Mouse (Mus musculus) limb, embryonic 14.5 days (tissue): ENCODE results near the gene Atg16l2. TPM values are rescaled to one million over a fixed set of nuclear protein-coding genes. Genes with fewer than 3 reads are reported as not detected.

Experiments
- ATAC-seq: fragments of 200-750 bp; cut with Nextera tagmentation; 2 replicates; pipeline ENCODE4 v1.8.0; 2017; ENCODE audit warnings: low read depth, moderate number of reproducible peaks, moderate TSS enrichment; ENCODE audit not compliant: low FRiP score
- DNase-seq: peaks from one replicate; pipeline ENCODE4 v3.0.0-alpha.2; 2015; ENCODE audit warnings: low spot score
- H3K27ac ChIP-seq: fragments of 300-500 bp; sonication (generic); replicated peaks from 2 replicates; pipeline ENCODE4 v1.5.1; 2014; ENCODE audit warnings: low read depth, mild to moderate bottlenecking, low read length, moderate library complexity, mixed read lengths
- H3K27me3 ChIP-seq: fragments of 300-500 bp; sonication (generic); 2 replicates; pipeline ENCODE4 v1.6.1; 2014; ENCODE audit warnings: low read length, mixed read lengths; ENCODE audit not compliant: control insufficient read depth, insufficient read depth
- H3K36me3 ChIP-seq: fragments of 300-500 bp; sonication (generic); 2 replicates; pipeline ENCODE4 v1.6.1; 2014; ENCODE audit warnings: mild to moderate bottlenecking, low read length, moderate library complexity, mixed read lengths; ENCODE audit not compliant: control insufficient read depth, insufficient read depth
- H3K4me1 ChIP-seq: fragments of 300-500 bp; sonication (generic); 2 replicates; pipeline ENCODE4 v1.6.1; 2014; ENCODE audit warnings: antibody characterized with exemption, low read length, mixed read lengths; ENCODE audit not compliant: control insufficient read depth, insufficient read depth
- H3K4me2 ChIP-seq: fragments of 300-500 bp; sonication (generic); replicated peaks from 2 replicates; pipeline ENCODE4 v1.6.1; 2014; ENCODE audit warnings: low read depth, mild to moderate bottlenecking, low read length, moderate library complexity; ENCODE audit not compliant: severe bottlenecking
- H3K4me3 ChIP-seq: fragments of 300-500 bp; sonication (generic); replicated peaks from 2 replicates; pipeline ENCODE4 v1.5.1; 2014; ENCODE audit warnings: low read length
- H3K9ac ChIP-seq: fragments of 300-500 bp; sonication (generic); 2 replicates; pipeline ENCODE4 v1.6.1; 2014; ENCODE audit warnings: mild to moderate bottlenecking, low read depth, low read length, moderate library complexity; ENCODE audit not compliant: severe bottlenecking
- H3K9me3 ChIP-seq: fragments of 300-500 bp; sonication (generic); 2 replicates; pipeline ENCODE4 v1.6.1; 2016; ENCODE audit warnings: low read length; ENCODE audit not compliant: control insufficient read depth
- POLR2A ChIP-seq: fragments of 200-500 bp; IDR thresholded peaks from 2 replicates; pipeline ENCODE4 v1.8.0; 2012; ENCODE audit warnings: inconsistent platforms, mild to moderate bottlenecking, moderate library complexity, borderline replicate concordance; ENCODE audit not compliant: insufficient read depth, insufficient read length; ENCODE audit errors: extremely low read depth
- WGBS: fragments of 180-500 bp; shearing (Covaris S2); extraction: QIAGEN DNeasy Blood & Tissue Kit; methylation state at CpG from one replicate; pipeline ENCODE4 v1.1.7; 2014; 5-methylcytosine and 5-hydroxymethylcytosine counted together
- polyA plus RNA-seq, 2 experiments: library from polyadenylated mRNA; depleted of rRNA in 1 of 2; stranded (reverse) in 1 of 2; unstranded in 1 of 2; fragments of >200 nt; fragmentation: Nextera tagmentation in 1 of 2; extraction: Ambion mirVana in 1 of 2; gene quantifications; 2 replicates each; pipeline versions ENCODE4 v1.2.1 to v1.2.3; 2012 to 2014

The Atg16l2 gene
- polyA plus RNA-seq, 2 experiments: 14.5 to 31.1 TPM

DNA sequence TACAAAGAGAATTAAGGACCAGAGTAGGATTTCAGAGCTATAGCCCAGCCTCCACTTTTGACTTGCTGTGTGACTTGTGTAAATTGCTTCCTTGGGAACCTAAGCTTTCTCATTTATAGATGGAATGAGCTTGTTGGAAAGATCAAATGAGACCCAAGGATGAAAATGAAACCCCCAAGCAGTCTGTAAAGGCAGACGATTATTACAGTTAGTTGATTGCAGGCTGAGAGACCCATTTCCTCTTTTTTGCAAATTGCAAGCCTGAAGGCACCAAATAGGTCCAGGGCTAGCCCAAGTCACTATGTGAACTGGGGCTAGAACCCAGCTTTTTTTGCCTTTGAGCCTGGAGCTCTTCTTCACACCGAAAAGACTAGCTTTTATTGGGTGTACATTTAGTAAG is 9.0 kb upstream of the Atg16l2 start:
- Histone ChIP-seq H3K36me3 (no peaks in the 10 kb centered on the region), H3K4me3 (peak overlapping the region; percentile 52), H3K4me2 (peak overlapping the region; percentile 54), H3K9me3 (no peaks in the 10 kb centered on the region), H3K4me1 (peaks cover 4% of the 10 kb centered on the region; the same call in 1 of the 2 replicates), H3K9ac (peak overlapping the region; percentile 64; the same call in 1 of the 2 replicates), H3K27ac (no peak overlapping the region), H3K27me3 (no peaks in the 10 kb centered on the region)
- no peak for DNase-seq
- no peak for ATAC-seq
- 25% methylated on average over 2 of the region's 2 CpGs for WGBS
- TF ChIP-seq POLR2A: no peak

DNA sequence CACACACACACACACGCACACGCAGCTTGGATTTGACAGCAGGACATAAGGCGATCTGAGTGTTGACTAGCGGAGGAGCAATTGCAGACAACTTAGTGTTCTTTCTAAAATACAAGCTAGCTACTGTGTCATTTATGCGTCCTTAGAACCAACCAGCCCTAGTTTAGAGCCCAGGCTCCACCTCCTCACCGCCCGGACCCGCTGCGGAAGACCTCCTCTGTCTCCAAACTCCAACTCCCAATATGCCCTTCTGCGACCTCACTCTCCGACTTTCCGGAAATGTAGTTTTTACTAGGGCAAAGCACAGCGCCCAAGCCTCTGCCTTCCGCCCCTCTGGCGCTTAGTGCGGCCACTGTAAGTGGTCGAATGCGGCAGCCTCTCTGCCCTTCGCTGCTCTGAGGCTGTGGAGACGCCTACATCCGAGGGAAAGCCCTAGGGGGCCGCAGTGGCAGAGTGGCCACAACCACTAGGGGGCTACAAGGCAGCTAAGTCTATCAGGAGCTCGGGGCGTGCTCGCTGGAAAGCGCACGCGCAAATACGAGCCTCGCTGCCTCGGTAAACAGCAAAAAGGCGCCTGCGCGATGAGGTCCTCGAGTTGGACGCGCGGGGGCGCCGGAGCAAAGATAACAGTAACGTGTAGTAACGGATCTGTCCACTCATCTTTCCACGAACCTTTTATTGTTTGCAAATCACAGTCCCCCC is 8.4 kb upstream of the Atg16l2 start:
- Histone ChIP-seq H3K27ac (peak overlapping the region; percentile 84), H3K36me3 (no peaks in the 10 kb centered on the region), H3K27me3 (no peaks in the 10 kb centered on the region), H3K4me1 (peaks cover 4% of the 10 kb centered on the region; the same call in 1 of the 2 replicates), H3K9ac (peak overlapping the region; percentile 64), H3K4me3 (peak overlapping the region; percentile 52), H3K9me3 (no peaks in the 10 kb centered on the region), H3K4me2 (peak overlapping the region; percentile 54)
- TF ChIP-seq POLR2A: 0 out of 2 replicates have a peak, but pooled peaks have one; percentile 31
- ATAC-seq: peak; percentile 96
- 1% methylated on average over 43 of the region's 43 CpGs for WGBS
- peak; percentile 99 for DNase-seq

DNA sequence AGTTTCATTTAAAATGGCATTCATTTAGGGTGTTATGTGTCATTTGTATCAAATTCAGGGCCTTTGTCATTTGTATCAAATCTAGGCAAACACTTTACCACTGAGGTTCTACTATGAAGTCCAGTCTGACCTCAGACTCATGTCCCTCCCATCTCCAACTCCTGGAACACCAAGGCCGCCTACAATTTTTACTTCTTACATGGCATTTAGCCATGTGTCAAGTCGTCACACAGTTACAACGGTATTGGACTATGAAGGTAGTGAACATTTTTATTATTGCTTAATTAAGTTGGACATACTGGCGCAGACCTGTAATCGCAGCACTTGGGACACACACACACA is 7.9 kb upstream of the Atg16l2 start:
- ATAC-seq (no peak; the same call in 1 of the 2 replicates), DNase-seq (no peak)
- peak overlapping the region; percentile 52 for H3K4me3 ChIP-seq
- 24% methylated on average over 5 of the region's 5 CpGs for whole genome bisulfite sequencing
- peaks cover 4% of the 10 kb centered on the region; the same call in 1 of the 2 replicates for H3K4me1 ChIP-seq
- H3K27ac ChIP-seq: peak overlapping the region; percentile 84; the same call in 1 of the 2 replicates
- TF ChIP-seq POLR2A: no peak
- no peaks in the 10 kb centered on the region for H3K36me3 ChIP-seq
- peak overlapping the region; percentile 54 for H3K4me2 ChIP-seq
- H3K9ac ChIP-seq: peak overlapping the region; percentile 64; the same call in 1 of the 2 replicates
- H3K9me3 ChIP-seq: no peaks in the 10 kb centered on the region
- no peaks in the 10 kb centered on the region for H3K27me3 ChIP-seq

DNA sequence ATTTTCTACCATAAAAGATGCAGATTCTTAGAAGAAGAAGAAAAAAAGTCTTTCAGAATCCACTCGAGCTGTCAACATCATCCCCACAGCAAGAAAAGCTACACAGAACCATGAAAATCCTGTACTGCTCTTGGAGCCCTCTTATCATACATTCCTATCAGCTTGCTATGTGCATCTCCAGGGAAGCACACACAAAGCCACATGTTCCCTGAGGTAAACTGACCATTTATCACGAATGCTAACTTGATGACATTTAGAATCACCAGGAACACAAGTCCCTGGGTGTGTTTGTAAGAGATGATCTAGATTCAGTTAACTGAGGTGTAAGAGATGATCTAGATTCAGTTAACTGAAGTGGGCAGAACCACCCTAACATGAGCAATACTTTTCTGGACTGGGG is 4.8 kb upstream of the Atg16l2 start:
- Histone ChIP-seq H3K9me3 (no peaks in the 10 kb centered on the region), H3K27ac (no peak overlapping the region), H3K36me3 (no peaks in the 10 kb centered on the region), H3K9ac (no peak overlapping the region), H3K4me2 (no peak overlapping the region), H3K4me1 (peaks cover 8% of the 10 kb centered on the region), H3K27me3 (no peaks in the 10 kb centered on the region), H3K4me3 (no peak overlapping the region)
- TF ChIP-seq POLR2A: no peak
- WGBS: 40% methylated on average over 2 of the region's 2 CpGs
- DNase-seq (no peak), ATAC-seq (no peak)

GRCm38 (mm10) chr7:101302691-101303090 is 640 bp upstream of the Atg16l2 start:
- DNase-seq: no peak
- no peak for ATAC-seq
- 29% methylated on average over 7 of the region's 7 CpGs for WGBS
- peak overlapping the region; percentile 66; the same call in 1 of the 2 replicates for H3K9ac ChIP-seq
- H3K4me3 ChIP-seq: peak overlapping the region; percentile 76
- H3K27ac ChIP-seq: no peak overlapping the region; the same call in 1 of the 2 replicates
- H3K36me3 ChIP-seq: no peaks in the 10 kb centered on the region
- H3K27me3 ChIP-seq: no peaks in the 10 kb centered on the region
- no peaks in the 10 kb centered on the region for H3K9me3 ChIP-seq
- TF ChIP-seq POLR2A: no peak
- peaks cover 9% of the 10 kb centered on the region for H3K4me1 ChIP-seq
- peak overlapping the region; percentile 88 for H3K4me2 ChIP-seq
